ENCODE assay signal across 29 mouse cellular contexts in genomic region chr7:125808210-125808609, GRCm38 (mm10).
DNase-seq lines count a peak whose midpoint lies in the region; ATAC-seq and TF ChIP-seq lines count a peak whose summit lies in the region.
"Had no signal": no experiment of that assay in that cellular context is flagged by ENCODE, and none has a peak within 500 bp of the region (broad histone marks: within the 10 kb centered on the region; RNA-seq: fewer than 3 reads in every experiment).

No protein-coding gene starts in this region.

- no peaks in the 10 kb centered on the region for H3K9me3 ChIP-seq in midbrain, embryonic 10.5 days (replicated peaks)
- H3K9me3 ChIP-seq: embryonic facial prominence, embryonic 10.5 days; embryonic facial prominence, embryonic 15.5 days; hindbrain, embryonic 13.5 days; kidney, embryonic 15.5 days; limb, embryonic 12.5 days; liver, embryonic 12.5 days; midbrain, embryonic 15.5 days; neural tube, embryonic 15.5 days; stomach, embryonic 15.5 days had no signal

- no peak overlapping the region for H3K4me3 ChIP-seq in lung, adult 2 months (replicated peaks; ENCODE audit: extremely low read depth, low read depth, low read length)
- H3K4me3 ChIP-seq in midbrain, embryonic 10.5 days: no peak overlapping the region
- H3K4me3 ChIP-seq: embryonic facial prominence, embryonic 10.5 days; embryonic facial prominence, embryonic 15.5 days; hindbrain, embryonic 13.5 days; kidney, embryonic 15.5 days; left cerebral cortex, adult 2 months; limb, embryonic 12.5 days; liver, embryonic 12.5 days; midbrain, embryonic 15.5 days; neural tube, embryonic 15.5 days; stomach, embryonic 15.5 days had no signal

- no peak for ATAC-seq in inflammation-experienced regulatory T-cells, adult 6 months
- ATAC-seq: activated CD4-positive, CD25-positive, alpha-beta regulatory T cell, adult 4 months; forebrain, embryonic 14.5 days; intestine, postnatal 0 days; liver, embryonic 12.5 days; liver, postnatal 0 days; midbrain, embryonic 15.5 days had no signal

- H3K4me1 ChIP-seq in lung, adult 2 months (ENCODE audit: control insufficient read depth, insufficient read depth, low read length): no peaks in the 10 kb centered on the region
- H3K4me1 ChIP-seq in midbrain, embryonic 10.5 days: no peaks in the 10 kb centered on the region
- H3K4me1 ChIP-seq: embryonic facial prominence, embryonic 10.5 days; embryonic facial prominence, embryonic 15.5 days; hindbrain, embryonic 13.5 days; limb, embryonic 12.5 days; liver, embryonic 12.5 days; midbrain, embryonic 15.5 days; stomach, embryonic 15.5 days had no signal

- H3K27me3 ChIP-seq in midbrain, embryonic 10.5 days (ENCODE audit: low read depth, poor library complexity, severe bottlenecking): no peaks in the 10 kb centered on the region
- H3K27me3 ChIP-seq: CH12.LX; embryonic facial prominence, embryonic 15.5 days; hindbrain, embryonic 13.5 days; kidney, embryonic 15.5 days; limb, embryonic 12.5 days; liver, embryonic 12.5 days; midbrain, embryonic 15.5 days; neural tube, embryonic 15.5 days; stomach, embryonic 15.5 days had no signal

- peak; percentile 38 to 73 for DNase-seq in adrenal gland, adult (ENCODE audit: inconsistent age in 2 of 2, low spot score in 1 of 2)
- DNase-seq in adrenal gland, postnatal 4 days (ENCODE audit: low spot score in 2 of 2): no peak
- DNase-seq in lung, adult 18-20 months: peak; percentile 23 to 48
- no peak for DNase-seq in lung, adult 2 months
- peak; percentile 10 for DNase-seq in lung, postnatal 10 days
- no peak for DNase-seq in midbrain, embryonic 10.5 days (ENCODE audit: low spot score)
- DNase-seq: cerebellum, adult 2 months; cerebellum, postnatal 14 days; gastrocnemius, postnatal 25 days; heart, adult 18-20 months; heart, postnatal 4 days; liver, postnatal 0 days; retina, postnatal 1 day; right cerebral cortex, postnatal 25 days had no signal

- TF ChIP-seq POLR2A in lung, adult 2 months (IDR thresholded peaks at IDR 0.05; ENCODE audit: borderline replicate concordance, extremely low read depth, low read depth, low read length): no peak

- H3K27ac ChIP-seq in midbrain, embryonic 10.5 days (replicated peaks): no peak overlapping the region
- H3K27ac ChIP-seq: embryonic facial prominence, embryonic 10.5 days; embryonic facial prominence, embryonic 15.5 days; hindbrain, embryonic 13.5 days; kidney, embryonic 15.5 days; left cerebral cortex, adult 2 months; limb, embryonic 12.5 days; liver, embryonic 12.5 days; midbrain, embryonic 15.5 days; neural tube, embryonic 15.5 days; stomach, embryonic 15.5 days had no signal

- TF ChIP-seq CTCF in lung, adult 2 months (IDR thresholded peaks at IDR 0.05; ENCODE audit: insufficient read depth, low read length): no peak

- H3K36me3 ChIP-seq in midbrain, embryonic 10.5 days: peaks cover 6% of the 10 kb centered on the region
- H3K36me3 ChIP-seq: embryonic facial prominence, embryonic 15.5 days; liver, embryonic 12.5 days; midbrain, embryonic 15.5 days had no signal

- 40% methylated on average over 3 of the region's 3 CpGs for WGBS in lung, adult 2 months
- 88% methylated on average over 3 of the region's 3 CpGs for WGBS in midbrain, embryonic 10.5 days

Comparison
In these comparisons a context has a peak if more than half of its experiments do, and no peak if none do; other contexts are left out.
1. DNase-seq: peak in adrenal gland, adult (2 of 2), lung, adult 18-20 months (2 of 2) and lung, postnatal 10 days (single experiment); none in adrenal gland, postnatal 4 days (0 of 2), lung, adult 2 months (single experiment) and midbrain, embryonic 10.5 days (single experiment).